Mouse (Mus musculus): ENCODE data around the gene Wdr82. TPM values are rescaled to one million over a fixed set of nuclear protein-coding genes. Genes with fewer than 3 reads are reported as not detected.

The Wdr82 gene
- total RNA-seq, 2 experiments from 2014 or later: 117 to 126 TPM

- Histone ChIP-seq H3K4me3 (no peak overlapping the region), H3K27ac (no peak overlapping the region)
- intact Hi-C loops (cut with DNase I): no loop called here
- DNase-seq (ENCODE audit: extremely low spot score in 1 of 2, low spot score in 2 of 2): no peak
- no peak for TF ChIP-seq CTCF (IDR thresholded peaks at IDR 0.05)
Observed at GRCm38 (mm10) chr9:106231220-106231619, 60.5 kb downstream of the Wdr82 start.

- no peak for DNase-seq (ENCODE audit: extremely low spot score in 1 of 2, low spot score in 2 of 2)
- intact Hi-C loops (cut with DNase I): no loop called here
Observed at GRCm38 (mm10) chr9:106231816-106232215, 61.1 kb downstream of the Wdr82 start.

GRCm38 (mm10) chr9:106232956-106233355 is 62.2 kb downstream of the Wdr82 start:
- TF ChIP-seq CTCF (IDR thresholded peaks at IDR 0.05): no peak
- H3K27ac ChIP-seq: no peak overlapping the region
- H3K4me3 ChIP-seq: no peak overlapping the region
- DNase-seq (ENCODE audit: extremely low spot score in 1 of 2, low spot score in 2 of 2): no peak
- intact Hi-C loops (cut with DNase I): no loop called here

More at GRCm38 (mm10) chr9:106231816-106232215, 61.1 kb downstream of the Wdr82 start:
- TF ChIP-seq CTCF (IDR thresholded peaks at IDR 0.05): no peak; the same call in 1 of the 2 replicates
- H3K4me3 ChIP-seq: no peak overlapping the region
- H3K27ac ChIP-seq: no peak overlapping the region

- no peak for DNase-seq (ENCODE audit: extremely low spot score in 1 of 2, low spot score in 2 of 2)
- intact Hi-C loops (cut with DNase I): no loop called here
- Histone ChIP-seq H3K4me3 (no peak overlapping the region), H3K27ac (no peak overlapping the region)
- TF ChIP-seq CTCF (IDR thresholded peaks at IDR 0.05): no peak
Observed at GRCm38 (mm10) chr9:106233953-106234352, 63.2 kb downstream of the Wdr82 start.

- peak overlapping the region; percentile 13 for H3K27ac ChIP-seq
- intact Hi-C loops (cut with DNase I): no loop called here
- DNase-seq (ENCODE audit: extremely low spot score in 1 of 2, low spot score in 2 of 2): no peak
- no peak for TF ChIP-seq CTCF (IDR thresholded peaks at IDR 0.05)
- no peak overlapping the region for H3K4me3 ChIP-seq
Observed at GRCm38 (mm10) chr9:106235194-106235830, 64.6 kb downstream of the Wdr82 start.

DNA sequence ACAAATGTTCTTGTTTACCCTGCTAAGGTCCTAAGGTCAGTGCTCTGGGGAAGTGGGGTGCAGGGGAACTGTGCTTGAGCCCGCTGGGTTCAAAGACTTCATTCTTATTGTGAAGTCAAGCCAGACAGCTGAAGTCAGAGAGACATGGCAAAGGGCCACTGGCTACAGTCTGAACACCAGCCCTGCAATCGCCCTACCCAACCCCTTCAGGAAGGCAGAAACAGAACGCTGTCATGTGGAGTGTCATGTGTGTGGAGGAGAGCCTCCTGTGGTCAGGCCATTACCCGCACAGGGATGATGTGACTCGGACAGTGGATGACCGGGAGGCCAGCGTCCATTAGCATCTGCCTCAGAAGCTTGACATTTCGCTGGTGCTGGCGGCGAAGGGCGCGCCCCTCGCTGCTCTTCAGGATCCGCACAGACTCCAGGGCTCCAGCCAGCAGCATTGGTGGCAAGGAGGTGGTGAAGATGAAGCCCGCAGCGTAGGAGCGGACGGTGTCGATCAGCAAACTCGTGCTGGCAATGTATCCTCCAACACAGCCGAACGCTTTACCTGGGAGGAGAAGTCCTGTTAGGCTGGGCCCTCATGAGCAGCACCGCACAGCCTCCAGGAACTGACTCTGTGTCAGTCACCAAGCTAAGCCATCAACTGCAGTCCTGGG is 65.6 kb downstream of the Wdr82 start:
- Histone ChIP-seq H3K27ac (no peak overlapping the region; the same call in 1 of the 2 replicates), H3K4me3 (no peak overlapping the region)
- intact Hi-C loops (cut with DNase I): no loop called here
- no peak for TF ChIP-seq CTCF (IDR thresholded peaks at IDR 0.05)
- DNase-seq (ENCODE audit: extremely low spot score in 1 of 2, low spot score in 2 of 2): no peak

DNA sequence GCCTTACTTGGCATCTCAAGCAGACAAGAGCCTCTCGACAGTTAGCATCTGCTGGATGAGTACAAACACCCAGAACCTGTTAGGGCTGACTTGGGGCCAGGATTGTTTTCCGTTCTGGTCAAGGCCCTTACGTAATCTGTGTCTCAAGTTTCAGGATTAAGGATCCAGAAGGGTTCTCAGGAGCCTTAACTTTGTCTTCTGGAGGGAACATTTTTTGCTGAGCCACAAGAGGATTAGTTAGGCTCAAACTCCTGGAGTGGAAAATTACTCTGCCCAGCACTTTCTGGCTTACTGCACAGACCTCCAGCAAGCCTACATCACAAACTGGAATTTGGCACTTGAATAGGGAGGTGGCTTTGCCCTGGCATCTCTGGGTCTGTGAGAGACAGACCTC is 66.1 kb downstream of the Wdr82 start:
- H3K27ac ChIP-seq: no peak overlapping the region; the same call in 1 of the 2 replicates
- TF ChIP-seq CTCF (IDR thresholded peaks at IDR 0.05): no peak
- H3K4me3 ChIP-seq: no peak overlapping the region
- DNase-seq (ENCODE audit: extremely low spot score in 1 of 2, low spot score in 2 of 2): no peak
- intact Hi-C loops (cut with DNase I): no loop called here

- no peak for TF ChIP-seq CTCF (IDR thresholded peaks at IDR 0.05)
- no peak for DNase-seq (ENCODE audit: extremely low spot score in 1 of 2, low spot score in 2 of 2)
- Histone ChIP-seq H3K4me3 (no peak overlapping the region), H3K27ac (no peak overlapping the region)
- intact Hi-C loops (cut with DNase I): no loop called here
Observed at GRCm38 (mm10) chr9:106237401-106237800, 66.7 kb downstream of the Wdr82 start.

GRCm38 (mm10) chr9:106237878-106238277 is 67.2 kb downstream of the Wdr82 start:
- DNase-seq (ENCODE audit: extremely low spot score in 1 of 2, low spot score in 2 of 2): no peak
- no peak overlapping the region for H3K4me3 ChIP-seq
- no peak for TF ChIP-seq CTCF (IDR thresholded peaks at IDR 0.05)
- H3K27ac ChIP-seq: no peak overlapping the region
- intact Hi-C loops (cut with DNase I): no loop called here

Small RNA genes lying within 50 kb of the gene (microRNA-seq; reads per million reads assigned to microRNA genes)
- gene Mir135a-1: 28.2 to 28.7 reads per million in 2 experiments
- 65,156 to 125,892 reads per million in 2 experiments for gene Mirlet7g

Other genes with a start within 250 kb of the Wdr82 start
- gene Col6a5, start 210.3 kb upstream of the Wdr82 start, total RNA-seq (2021): under 1 TPM; 0.42 to 0.66 TPM
- 1 to 10 TPM; 1.5 to 2.2 TPM for gene Col6a4, start 74.1 kb upstream of the Wdr82 start, total RNA-seq (2021)
- gene Glyctk, start 12.8 kb upstream of the Wdr82 start, total RNA-seq (2021): 1 to 10 TPM; 4.0 to 5.0 TPM
- 10 to 100 TPM; 22.2 to 26.4 TPM for gene Ppm1m, start 28.8 kb downstream of the Wdr82 start, total RNA-seq (2021)
- gene Twf2, start 32.2 kb downstream of the Wdr82 start, total RNA-seq (2021): 10 to 100 TPM; 60.3 to 61.1 TPM
- 1 to 10 TPM in 1 of 2 experiments, under 1 TPM in 1; 0.82 to 1.1 TPM for gene Tlr9, start 51.7 kb downstream of the Wdr82 start, total RNA-seq (2021)
- gene Alas1, start 77.7 kb downstream of the Wdr82 start, total RNA-seq (2021): 100 to 1,000 TPM; 138 to 140 TPM
- 10 to 100 TPM; 18.6 to 19.6 TPM for gene Poc1a, start 110.1 kb downstream of the Wdr82 start, total RNA-seq (2021)
- 100 to 1,000 TPM; 105 to 115 TPM for gene Dusp7, start 197.7 kb downstream of the Wdr82 start, total RNA-seq (2021)

Measured in left cerebral cortex, adult 2 months (tissue).